9 mouse cellular contexts compared by ENCODE assay signal in genomic region chr5:124210281-124211016, GRCm38 (mm10). TPM values are rescaled to one million over a fixed set of nuclear protein-coding genes. Genes with fewer than 3 reads are reported as not detected.
DNase-seq lines count a peak whose midpoint lies in the region; ATAC-seq and TF ChIP-seq lines count a peak whose summit lies in the region.
"Had no signal": no experiment of that assay in that cellular context is flagged by ENCODE, and none has a peak within 500 bp of the region (broad histone marks: within the 10 kb centered on the region; RNA-seq: fewer than 3 reads in every experiment).

No protein-coding gene starts in this region.

- intact Hi-C loops in heart, adult 2 months (cut with DNase I): no loop called here
- intact Hi-C loops in heart, postnatal 36 days (cut with DNase I): no loop called here

- DNase-seq in heart, adult 2 months: peak in 1 of 2 experiments; percentile 63
- DNase-seq in heart, postnatal 36 days: no peak
- peak; percentile 44 for DNase-seq in CD4-positive helper T cell, adult 2 months (ENCODE audit: low read depth, low spot score)
- peak; percentile 67 for DNase-seq in ZHBTc4 (ENCODE audit: low read depth, low spot score)
- no peak for DNase-seq in c-Kit-positive CD71-positive TER-119-positive erythroid progenitor cells, embryonic 14.5 days (ENCODE audit: low spot score)
- DNase-seq in layer of hippocampus, adult 8-10 months (ENCODE audit: low spot score in 2 of 2): no peak
- no peak for DNase-seq in gastrocnemius, postnatal 10 days

- TF ChIP-seq CTCF in heart, adult 2 months (IDR thresholded peaks at IDR 0.05): 0 out of 2 replicates have a peak, but pooled peaks have one; percentile 6

- no peaks in the 10 kb centered on the region for H3K9me3 ChIP-seq in heart, embryonic 13.5 days
- H3K9me3 ChIP-seq: embryonic facial prominence, embryonic 12.5 days had no signal

- H3K4me2 ChIP-seq in heart, embryonic 13.5 days: no peak overlapping the region
- H3K4me2 ChIP-seq: embryonic facial prominence, embryonic 12.5 days had no signal

- H3K79me2 ChIP-seq in heart, adult 2 months (replicated peaks; ENCODE audit: control insufficient read depth, insufficient read depth, low read length): no peaks in the 10 kb centered on the region

- H3K4me3 ChIP-seq in heart, adult 2 months: no peak overlapping the region
- no peak overlapping the region for H3K4me3 ChIP-seq in heart, embryonic 13.5 days
- H3K4me3 ChIP-seq: embryonic facial prominence, embryonic 12.5 days had no signal

- 46% methylated on average over 18 of the region's 18 CpGs for WGBS in heart, adult 2 months
- 60% methylated on average over 18 of the region's 18 CpGs for whole genome bisulfite sequencing in heart, embryonic 13.5 days

- TF ChIP-seq EP300 in heart, adult 2 months (IDR thresholded peaks at IDR 0.05; ENCODE audit: insufficient read depth, low read depth, low read length): 0 out of 2 replicates have a peak, but pooled peaks have one; percentile 20

- H3K9ac ChIP-seq in heart, adult 2 months (ENCODE audit: low read depth, low read length): no peak overlapping the region; the same call in 1 of the 2 replicates
- peak overlapping the region; percentile 71 for H3K9ac ChIP-seq in heart, embryonic 13.5 days
- H3K9ac ChIP-seq: embryonic facial prominence, embryonic 12.5 days had no signal

- H3K27ac ChIP-seq in heart, adult 2 months: peak overlapping the region; percentile 72
- H3K27ac ChIP-seq in heart, embryonic 13.5 days (replicated peaks): peak overlapping the region; percentile 67
- H3K27ac ChIP-seq: embryonic facial prominence, embryonic 12.5 days had no signal

- H3K4me1 ChIP-seq in heart, adult 2 months (ENCODE audit: control insufficient read depth, insufficient read depth, low read length): peaks cover 66% of the 10 kb centered on the region
- H3K4me1 ChIP-seq in heart, embryonic 13.5 days: peaks cover 95% of the 10 kb centered on the region

- no peaks in the 10 kb centered on the region for H3K27me3 ChIP-seq in heart, adult 2 months (ENCODE audit: control insufficient read depth, insufficient read depth, low read length)
- no peaks in the 10 kb centered on the region for H3K27me3 ChIP-seq in heart, embryonic 13.5 days (replicated peaks)
- H3K27me3 ChIP-seq: embryonic facial prominence, embryonic 12.5 days had no signal

- H3K36me3 ChIP-seq in heart, adult 2 months (ENCODE audit: control insufficient read depth, insufficient read depth, low read length): peaks cover 11% of the 10 kb centered on the region
- peaks cover 11% of the 10 kb centered on the region for H3K36me3 ChIP-seq in heart, embryonic 13.5 days

- TF ChIP-seq POLR2A in heart, adult 2 months (IDR thresholded peaks at IDR 0.05; ENCODE audit: insufficient read depth, low read depth, low read length): no peak

- ATAC-seq in heart, embryonic 13.5 days (ENCODE audit: extremely low read depth, insufficient number of reproducible peaks, low FRiP score, low TSS enrichment): no peak

RNA-seq across cellular contexts. Expression of gene Pitpnm2, which starts 39.1 kb away (rescaled TPM):
- 10 to 100 TPM; 40.1 TPM for total RNA-seq in heart, adult 2 months (2021)
- polyA plus RNA-seq in heart, adult 2 months (2012; rRNA removed): 34.9 and 37.7 TPM in 2 replicates
- 10 to 100 TPM; 43.9 to 45.5 TPM for total RNA-seq in heart, postnatal 36 days (2021)
- 5.1 and 6.6 TPM in 2 replicates for polyA plus RNA-seq in heart, embryonic 13.5 days (2015; fragmentation: Nextera tagmentation; extraction: Ambion mirVana)
- total RNA-seq in layer of hippocampus, adult 8-10 months (2022): 100 to 1,000 TPM; 260 to 337 (median 315) TPM
- total RNA-seq in gastrocnemius, postnatal 10 days (2021): 10 to 100 TPM; 20.8 to 25.4 TPM

Comparison
In these comparisons a context has a peak if more than half of its experiments do, and no peak if none do; other contexts are left out.
1. DNase-seq: peak in CD4-positive helper T cell, adult 2 months (single experiment) and ZHBTc4 (single experiment); none in heart, postnatal 36 days (0 of 2), c-Kit-positive CD71-positive TER-119-positive erythroid progenitor cells, embryonic 14.5 days (single experiment), layer of hippocampus, adult 8-10 months (0 of 2) and gastrocnemius, postnatal 10 days (single experiment).
2. RNA of gene Pitpnm2, which starts 39.1 kb away (total RNA-seq): 260 to 337 TPM in layer of hippocampus, adult 8-10 months; 43.9 to 45.5 TPM in heart, postnatal 36 days, 40.1 TPM in heart, adult 2 months and 20.8 to 25.4 TPM in gastrocnemius, postnatal 10 days; every median in the first group is over 4 times any median in the second.